9 mouse cellular contexts compared by ENCODE assay signal in the genomic region with DNA sequence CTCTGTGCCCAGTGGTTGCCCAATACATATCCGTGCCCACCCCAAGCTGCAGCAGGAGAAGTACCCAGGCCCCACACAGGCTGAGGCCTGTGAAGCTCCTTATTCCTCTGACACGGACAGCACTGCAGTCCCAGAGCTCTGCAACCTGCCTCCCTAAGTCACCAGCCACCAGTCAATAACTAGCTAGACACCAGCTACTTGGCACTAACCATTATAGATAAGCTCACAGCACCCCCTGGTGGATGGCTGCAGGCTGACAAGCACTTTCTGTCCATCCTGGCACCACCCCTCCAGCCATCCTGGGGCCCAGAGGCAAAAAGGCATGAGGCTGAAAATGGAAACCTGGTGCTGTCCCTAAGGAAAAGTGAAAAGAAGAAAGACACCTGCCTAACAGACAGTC. TPM values are rescaled to one million over a fixed set of nuclear protein-coding genes. Genes with fewer than 3 reads are reported as not detected.
DNase-seq lines count a peak whose midpoint lies in the region; ATAC-seq and TF ChIP-seq lines count a peak whose summit lies in the region.
"Had no signal": no experiment of that assay in that cellular context is flagged by ENCODE, and none has a peak within 500 bp of the region (broad histone marks: within the 10 kb centered on the region; RNA-seq: fewer than 3 reads in every experiment).

No protein-coding gene starts in this region.

- H3K9me3 ChIP-seq in embryonic facial prominence, embryonic 13.5 days = no peaks in the 10 kb centered on the region
- no peaks in the 10 kb centered on the region for H3K9me3 ChIP-seq in liver, embryonic 13.5 days (replicated peaks)
- no peaks in the 10 kb centered on the region for H3K9me3 ChIP-seq in neural tube, embryonic 15.5 days (replicated peaks)

- H3K9ac ChIP-seq in embryonic facial prominence, embryonic 13.5 days = no peak overlapping the region
- no peak overlapping the region for H3K9ac ChIP-seq in liver, embryonic 13.5 days
- no peak overlapping the region for H3K9ac ChIP-seq in neural tube, embryonic 15.5 days (replicated peaks)

- H3K27ac ChIP-seq in embryonic facial prominence, embryonic 13.5 days = no peak overlapping the region
- H3K27ac ChIP-seq in liver, embryonic 13.5 days = no peak overlapping the region
- H3K27ac ChIP-seq in neural tube, embryonic 15.5 days (replicated peaks) = no peak overlapping the region

- peaks cover 7% of the 10 kb centered on the region for H3K27me3 ChIP-seq in C2C12 (ENCODE audit: control insufficient read depth, insufficient read depth, insufficient read length)
- no peaks in the 10 kb centered on the region for H3K27me3 ChIP-seq in embryonic facial prominence, embryonic 13.5 days
- H3K27me3 ChIP-seq in liver, embryonic 13.5 days = no peaks in the 10 kb centered on the region
- peaks cover 6% of the 10 kb centered on the region for H3K27me3 ChIP-seq in neural tube, embryonic 15.5 days (replicated peaks)

- H3K79me2 ChIP-seq in C2C12 (ENCODE audit: control insufficient read depth, insufficient read depth) = no peaks in the 10 kb centered on the region

- H3K79me3 ChIP-seq in C2C12 (ENCODE audit: low read depth) = no peaks in the 10 kb centered on the region

- peak; percentile 80 for TF ChIP-seq CTCF in C2C12 (IDR thresholded peaks at IDR 0.05; ENCODE audit: control insufficient read depth, insufficient read depth, insufficient read length)

- no peak overlapping the region for H3ac ChIP-seq in C2C12 (ENCODE audit: control insufficient read depth, insufficient read length, low read depth)

- H3K4me3 ChIP-seq in C2C12 (ENCODE audit: insufficient read depth, poor library complexity, severe bottlenecking) = no peak overlapping the region
- no peak overlapping the region for H3K4me3 ChIP-seq in embryonic facial prominence, embryonic 13.5 days
- H3K4me3 ChIP-seq in liver, embryonic 13.5 days (replicated peaks) = no peak overlapping the region
- H3K4me3 ChIP-seq in neural tube, embryonic 15.5 days (replicated peaks) = no peak overlapping the region
- H3K4me3 ChIP-seq: erythroblast, embryonic 14.5 days had no signal

- WGBS in embryonic facial prominence, embryonic 13.5 days = 37% methylated on average over 2 of the region's 2 CpGs
- WGBS in liver, embryonic 13.5 days (ENCODE audit: insufficient replicate concordance) = 27% methylated on average over 2 of the region's 2 CpGs
- 37% methylated on average over 2 of the region's 2 CpGs for WGBS in neural tube, embryonic 15.5 days

- ATAC-seq in embryonic facial prominence, embryonic 13.5 days (ENCODE audit: insufficient number of reproducible peaks, insufficient read depth, low FRiP score, low TSS enrichment, low read depth) = 0 out of 2 replicates have a peak, but pooled peaks have one; percentile 29
- ATAC-seq in liver, embryonic 13.5 days (ENCODE audit: low read depth) = no peak
- peak; percentile 63; the same call in 1 of the 2 replicates for ATAC-seq in neural tube, embryonic 15.5 days (ENCODE audit: low FRiP score)

- peaks cover 23% of the 10 kb centered on the region for H3K4me1 ChIP-seq in embryonic facial prominence, embryonic 13.5 days
- H3K4me1 ChIP-seq in liver, embryonic 13.5 days (replicated peaks) = peaks cover 10% of the 10 kb centered on the region; the same call in 1 of the 2 replicates
- H3K4me1 ChIP-seq in neural tube, embryonic 15.5 days = peaks cover 21% of the 10 kb centered on the region

- H3K36me3 ChIP-seq in C2C12 (ENCODE audit: control insufficient read depth, insufficient read depth) = no peaks in the 10 kb centered on the region
- no peaks in the 10 kb centered on the region for H3K36me3 ChIP-seq in embryonic facial prominence, embryonic 13.5 days
- H3K36me3 ChIP-seq in liver, embryonic 13.5 days = no peaks in the 10 kb centered on the region
- no peaks in the 10 kb centered on the region for H3K36me3 ChIP-seq in neural tube, embryonic 15.5 days

- no peak overlapping the region for H3K4me2 ChIP-seq in embryonic facial prominence, embryonic 13.5 days
- no peak overlapping the region for H3K4me2 ChIP-seq in liver, embryonic 13.5 days
- no peak overlapping the region for H3K4me2 ChIP-seq in neural tube, embryonic 15.5 days

- peak; percentile 81 to 85 for DNase-seq in adrenal gland, postnatal 4 days (ENCODE audit: low spot score in 2 of 2)
- DNase-seq in heart, adult 9 months (ENCODE audit: low spot score in 2 of 2) = peak; percentile 75 to 76
- DNase-seq in kidney, postnatal 10 days = peak; percentile 93
- peak; percentile 60 for DNase-seq in liver, embryonic 13.5 days
- peak; percentile 94 for DNase-seq in testis, postnatal 10 days (ENCODE audit: low spot score)

TF ChIP-seq in C2C12, 6 proteins besides CTCF, POLR2A, EP300 and RAD21:
- TF ChIP-seq MYOG (IDR thresholded peaks at IDR 0.05; ENCODE audit: control insufficient read depth, extremely low read depth, insufficient read length) = no peak
- TF ChIP-seq CEBPB (IDR thresholded peaks at IDR 0.05; ENCODE audit: low read depth) = no peak
- TF ChIP-seq MYOD1 (IDR thresholded peaks at IDR 0.05; ENCODE audit: control insufficient read depth, insufficient read length, low read depth) = no peak
- TF ChIP-seq USF1 (IDR thresholded peaks at IDR 0.05; ENCODE audit: low read depth) = no peak
- no peak for TF ChIP-seq MAX (IDR thresholded peaks at IDR 0.05)
- TF ChIP-seq FOSL1 (IDR thresholded peaks at IDR 0.05; ENCODE audit: insufficient read depth, low read length, poor library complexity, severe bottlenecking) = no peak

RNA-seq across cellular contexts. Expression of a gene that starts 28.6 kb away (rescaled TPM):
- polyA plus RNA-seq in C2C12 (2012; fragmentation: generic; extraction: Trizol) = 0.01 TPM
- 10 to 100 TPM; 11.5 to 12.0 TPM for total RNA-seq in adrenal gland, postnatal 4 days (2021)
- 7.5 TPM in 2 replicates for polyA plus RNA-seq in embryonic facial prominence, embryonic 13.5 days (2015; fragmentation: Nextera tagmentation; extraction: Ambion mirVana)
- polyA plus RNA-seq in liver, embryonic 13.5 days (2015; fragmentation: Nextera tagmentation; extraction: Ambion mirVana) = 0.16 and 0.19 TPM in 2 replicates
- polyA plus RNA-seq in neural tube, embryonic 15.5 days (2015; fragmentation: Nextera tagmentation; extraction: Ambion mirVana) = 12.4 and 13.9 TPM in 2 replicates
- polyA plus RNA-seq: erythroblast, embryonic 14.5 days had no signal

RNA-seq across cellular contexts. Expression of a gene that starts 48.1 kb away (rescaled TPM):
- 0.68 TPM for polyA plus RNA-seq in C2C12 (2012; fragmentation: generic; extraction: Trizol)
- total RNA-seq in adrenal gland, postnatal 4 days (2021) = under 1 TPM; 0.64 to 0.79 TPM
- 0.91 and 1.7 TPM in 2 replicates for polyA plus RNA-seq in embryonic facial prominence, embryonic 13.5 days (2015; fragmentation: Nextera tagmentation; extraction: Ambion mirVana)
- 0.14 TPM in 1 of 2 replicates, not detected in the other for polyA plus RNA-seq in liver, embryonic 13.5 days (2015; fragmentation: Nextera tagmentation; extraction: Ambion mirVana)
- 4.4 and 5.7 TPM in 2 replicates for polyA plus RNA-seq in neural tube, embryonic 15.5 days (2015; fragmentation: Nextera tagmentation; extraction: Ambion mirVana)
- polyA plus RNA-seq: erythroblast, embryonic 14.5 days had no signal

RNA-seq across cellular contexts. Expression of a gene that starts 49.8 kb away (rescaled TPM):
- 30.4 TPM for polyA plus RNA-seq in C2C12 (2012; fragmentation: generic; extraction: Trizol)
- 10 to 100 TPM; 57.9 to 60.4 TPM for total RNA-seq in adrenal gland, postnatal 4 days (2021)
- 57.4 and 61.5 TPM in 2 replicates for polyA plus RNA-seq in embryonic facial prominence, embryonic 13.5 days (2015; fragmentation: Nextera tagmentation; extraction: Ambion mirVana)
- polyA plus RNA-seq in liver, embryonic 13.5 days (2015; fragmentation: Nextera tagmentation; extraction: Ambion mirVana) = 31.0 and 36.2 TPM in 2 replicates
- polyA plus RNA-seq in neural tube, embryonic 15.5 days (2015; fragmentation: Nextera tagmentation; extraction: Ambion mirVana) = 51.4 and 55.5 TPM in 2 replicates
